25 mouse cellular contexts compared by ENCODE assay signal in the genomic region with DNA sequence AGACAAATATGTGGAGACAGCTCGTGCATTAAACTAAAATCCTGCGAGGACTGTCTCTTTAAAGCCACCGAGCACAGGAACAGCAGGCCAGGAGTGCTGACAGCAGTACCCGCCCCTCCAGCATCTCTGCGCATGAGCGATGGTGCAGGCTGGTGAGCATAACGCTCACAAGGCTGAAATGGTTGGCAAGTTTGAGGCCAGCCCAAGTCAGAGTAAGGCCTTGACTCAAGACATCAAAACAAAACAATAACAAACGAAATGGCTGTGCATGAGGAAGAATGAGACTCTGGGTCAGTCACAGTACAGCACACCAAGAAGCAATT. TPM values are rescaled to one million over a fixed set of nuclear protein-coding genes. Genes with fewer than 3 reads are reported as not detected.
DNase-seq lines count a peak whose midpoint lies in the region; ATAC-seq and TF ChIP-seq lines count a peak whose summit lies in the region.
"Had no signal": no experiment of that assay in that cellular context is flagged by ENCODE, and none has a peak within 500 bp of the region (broad histone marks: within the 10 kb centered on the region; RNA-seq: fewer than 3 reads in every experiment).

No protein-coding gene starts in this region.

- no peak overlapping the region for H3K4me3 ChIP-seq in layer of hippocampus, adult 2 months
- no peak overlapping the region for H3K4me3 ChIP-seq in intestine, postnatal 0 days (ENCODE audit: low read depth, low read length)
- H3K4me3 ChIP-seq: embryonic facial prominence, embryonic 15.5 days; forebrain, embryonic 15.5 days; heart, embryonic 10.5 days; left cerebral cortex, adult 2 months; midbrain, embryonic 15.5 days; myocyte had no signal

- peaks cover 63% of the 10 kb centered on the region for H3K36me3 ChIP-seq in intestine, postnatal 0 days (ENCODE audit: control insufficient read depth, insufficient read depth)

- no peaks in the 10 kb centered on the region for H3K9me3 ChIP-seq in intestine, postnatal 0 days (ENCODE audit: control insufficient read depth)
- H3K9me3 ChIP-seq: embryonic facial prominence, embryonic 15.5 days; forebrain, embryonic 15.5 days; heart, embryonic 10.5 days; midbrain, embryonic 15.5 days had no signal

- peak overlapping the region; percentile 36; the same call in 1 of the 2 replicates for H3K27ac ChIP-seq in layer of hippocampus, adult 2 months
- no peak overlapping the region for H3K27ac ChIP-seq in intestine, postnatal 0 days (ENCODE audit: low read depth, low read length)
- H3K27ac ChIP-seq: embryonic facial prominence, embryonic 15.5 days; forebrain, embryonic 15.5 days; heart, embryonic 10.5 days; hindbrain, postnatal 0 days; kidney, postnatal 0 days; left cerebral cortex, adult 2 months; macrophage; midbrain, embryonic 15.5 days had no signal

- TF ChIP-seq CTCF in layer of hippocampus, adult 2 months (conservative IDR thresholded peaks at IDR 0.05) = no peak
- TF ChIP-seq CTCF in intestine, postnatal 0 days (IDR thresholded peaks at IDR 0.05; ENCODE audit: low read depth) = no peak

- H3K4me2 ChIP-seq in intestine, postnatal 0 days (replicated peaks; ENCODE audit: low read depth) = no peak overlapping the region
- H3K4me2 ChIP-seq: embryonic facial prominence, embryonic 15.5 days; forebrain, embryonic 15.5 days; midbrain, embryonic 15.5 days had no signal

- no peak overlapping the region for H3K9ac ChIP-seq in intestine, postnatal 0 days (ENCODE audit: low read depth, low read length)
- H3K9ac ChIP-seq: embryonic facial prominence, embryonic 15.5 days; forebrain, embryonic 15.5 days; midbrain, embryonic 15.5 days had no signal

- WGBS in intestine, postnatal 0 days = 89% methylated on average over 8 of the region's 8 CpGs

- DNase-seq in layer of hippocampus, adult 2 months (ENCODE audit: low spot score in 2 of 2) = no peak
- DNase-seq in layer of hippocampus, adult 18-20 months (ENCODE audit: low spot score in 2 of 2) = no peak
- DNase-seq in adrenal gland, postnatal 10 days = peak; percentile 61
- peak; percentile 72 to 74 for DNase-seq in adrenal gland, postnatal 36 days
- peak; percentile 56 to 70 for DNase-seq in kidney, postnatal 36 days
- DNase-seq: embryo, embryonic 11 days; gastrocnemius, postnatal 10 days; thymus, adult 18-20 months; thymus, postnatal 36 days had no signal

- no peaks in the 10 kb centered on the region for H3K27me3 ChIP-seq in intestine, postnatal 0 days (replicated peaks; ENCODE audit: control insufficient read depth, insufficient read depth, low read length)
- H3K27me3 ChIP-seq: embryonic facial prominence, embryonic 15.5 days; forebrain, embryonic 15.5 days; midbrain, embryonic 15.5 days had no signal

- ATAC-seq in inflammation-experienced regulatory T-cells, adult 6 months = no peak
- no peak for ATAC-seq in intestine, postnatal 0 days
- ATAC-seq: forebrain, embryonic 15.5 days; hindbrain, postnatal 0 days; lung, postnatal 0 days; midbrain, embryonic 15.5 days had no signal

- no peaks in the 10 kb centered on the region for H3K4me1 ChIP-seq in intestine, postnatal 0 days (replicated peaks; ENCODE audit: control insufficient read depth, insufficient read depth, low read length)

RNA-seq across cellular contexts. Expression of gene E130309D02Rik, which starts 2.1 kb away (rescaled TPM):
- 10 to 100 TPM; 24.8 to 25.0 TPM for total RNA-seq in layer of hippocampus, adult 2 months (2021)
- 10 to 100 TPM; 26.3 to 26.5 TPM for total RNA-seq in layer of hippocampus, adult 18-20 months (2021)
- 10 to 100 TPM; 23.0 to 23.5 TPM for total RNA-seq in adrenal gland, postnatal 10 days (2021)
- total RNA-seq in adrenal gland, postnatal 36 days (2021) = 10 to 100 TPM; 24.2 to 33.2 TPM
- polyA plus RNA-seq in inflammation-experienced regulatory T-cells, adult 6 months (2017; shearing (Covaris generic)) = 1 to 10 TPM; 5.4 to 6.2 (median 5.6) TPM
- polyA plus RNA-seq in intestine, postnatal 0 days (2015; fragmentation: Nextera tagmentation; extraction: Ambion mirVana) = 14.7 and 14.9 TPM in 2 replicates

RNA-seq across cellular contexts. Expression of gene Zdhhc4, which starts 11.8 kb away (rescaled TPM):
- total RNA-seq in layer of hippocampus, adult 2 months (2021) = 10 to 100 TPM; 50.1 to 56.3 TPM
- total RNA-seq in layer of hippocampus, adult 18-20 months (2021) = 10 to 100 TPM; 46.2 to 51.5 TPM
- 10 to 100 TPM; 50.3 to 50.9 TPM for total RNA-seq in adrenal gland, postnatal 10 days (2021)
- 10 to 100 TPM; 54.7 to 60.4 TPM for total RNA-seq in adrenal gland, postnatal 36 days (2021)
- polyA plus RNA-seq in inflammation-experienced regulatory T-cells, adult 6 months (2017; shearing (Covaris generic)) = 10 to 100 TPM; 52.1 to 67.4 (median 67.2) TPM
- polyA plus RNA-seq in intestine, postnatal 0 days (2015; fragmentation: Nextera tagmentation; extraction: Ambion mirVana) = 46.5 and 52.4 TPM in 2 replicates

RNA-seq across cellular contexts. Expression of gene Zfp853, which starts 23.8 kb away (rescaled TPM):
- 1 to 10 TPM; 3.5 to 4.8 TPM for total RNA-seq in layer of hippocampus, adult 2 months (2021)
- 1 to 10 TPM; 4.1 to 4.2 TPM for total RNA-seq in layer of hippocampus, adult 18-20 months (2021)
- under 1 TPM; 0.73 to 0.78 TPM for total RNA-seq in adrenal gland, postnatal 10 days (2021)
- total RNA-seq in adrenal gland, postnatal 36 days (2021) = under 1 TPM; 0.36 to 0.40 TPM
- polyA plus RNA-seq in inflammation-experienced regulatory T-cells, adult 6 months (2017; shearing (Covaris generic)) = not detected
- polyA plus RNA-seq in intestine, postnatal 0 days (2015; fragmentation: Nextera tagmentation; extraction: Ambion mirVana) = not detected in 2 replicates
- total RNA-seq: granulocyte monocyte progenitor cell, adult 5-6 weeks had no signal
- polyA plus RNA-seq: forebrain, embryonic 15.5 days; heart, embryonic 10.5 days; hindbrain, embryonic 11.5 days; liver, embryonic 16.5 days; lung, postnatal 0 days; macrophage had no signal

RNA-seq across cellular contexts. Expression of gene Grid2ip, which starts 39.9 kb away (rescaled TPM):
- total RNA-seq in layer of hippocampus, adult 2 months (2021) = 1 to 10 TPM; 1.2 to 2.2 TPM
- total RNA-seq in layer of hippocampus, adult 18-20 months (2021) = 1 to 10 TPM; 1.5 to 2.0 TPM
- total RNA-seq in adrenal gland, postnatal 10 days (2021) = under 1 TPM; 0.24 to 0.85 TPM
- total RNA-seq in adrenal gland, postnatal 36 days (2021) = under 1 TPM; 0.20 to 0.30 TPM
- polyA plus RNA-seq in inflammation-experienced regulatory T-cells, adult 6 months (2017; shearing (Covaris generic)) = not detected
- polyA plus RNA-seq in intestine, postnatal 0 days (2015; fragmentation: Nextera tagmentation; extraction: Ambion mirVana) = 0.04 and 0.10 TPM in 2 replicates
- total RNA-seq: granulocyte monocyte progenitor cell, adult 5-6 weeks had no signal
- polyA plus RNA-seq: heart, postnatal 0 days; liver, embryonic 16.5 days; lung, postnatal 0 days; macrophage; myocyte had no signal

RNA-seq across cellular contexts. Expression of gene Zfp316, which starts 47.4 kb away (rescaled TPM):
- 10 to 100 TPM; 24.0 to 24.3 TPM for total RNA-seq in layer of hippocampus, adult 2 months (2021)
- 10 to 100 TPM; 23.7 to 24.7 TPM for total RNA-seq in layer of hippocampus, adult 18-20 months (2021)
- 1 to 10 TPM; 7.3 to 8.1 TPM for total RNA-seq in adrenal gland, postnatal 10 days (2021)
- 1 to 10 TPM; 5.2 to 9.7 TPM for total RNA-seq in adrenal gland, postnatal 36 days (2021)
- polyA plus RNA-seq in inflammation-experienced regulatory T-cells, adult 6 months (2017; shearing (Covaris generic)) = under 1 TPM; 0.16 to 0.40 (median 0.34) TPM
- polyA plus RNA-seq in intestine, postnatal 0 days (2015; fragmentation: Nextera tagmentation; extraction: Ambion mirVana) = 0.81 and 0.86 TPM in 2 replicates

Comparison
In these comparisons a context has a peak if more than half of its experiments do, and no peak if none do; other contexts are left out.
1. DNase-seq: peak in adrenal gland, postnatal 10 days (single experiment), adrenal gland, postnatal 36 days (2 of 2) and kidney, postnatal 36 days (2 of 2); none in layer of hippocampus, adult 2 months (0 of 2) and layer of hippocampus, adult 18-20 months (0 of 2).